Mouse (Mus musculus): Measurements from ENCODE around the gene Lifr. TPM values are rescaled to one million over a fixed set of nuclear protein-coding genes. Genes with fewer than 3 reads are reported as not detected.
A peak's percentile ranks its signal among the peaks of the same experiment; 100 is the strongest.

The Lifr gene
- polyA plus RNA-seq, 1 experiment from 2014 or later = 19.8 TPM

DNA sequence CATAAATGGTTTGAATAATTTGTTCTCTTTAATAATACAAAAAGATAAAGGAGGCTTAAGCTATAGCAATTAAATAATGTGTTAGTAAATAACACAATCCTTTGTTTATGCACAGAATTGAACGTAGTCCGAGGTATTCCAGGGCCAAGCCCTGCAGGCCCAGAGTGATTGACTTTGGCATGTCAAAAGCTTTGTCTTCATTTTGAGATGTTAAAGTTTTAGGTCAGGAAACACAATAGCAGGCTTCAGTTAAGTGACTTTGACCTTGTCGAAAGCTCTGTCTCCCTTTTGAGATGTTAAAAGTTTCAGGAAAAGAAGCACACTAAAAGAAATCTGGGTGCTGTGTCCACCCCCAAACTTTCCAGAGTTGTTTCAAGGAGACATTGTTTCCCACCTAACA lies 26.3 kb downstream of the Lifr start:
- Histone ChIP-seq H3K27ac (no peak overlapping the region), H3K4me3 (replicated peaks) (no peak overlapping the region), H3K4me1 (no peaks in the 10 kb centered on the region), H3K27me3 (replicated peaks) (no peaks in the 10 kb centered on the region), H3K9me3 (no peaks in the 10 kb centered on the region), H3K9ac (no peak overlapping the region), H3K36me3 (no peaks in the 10 kb centered on the region), H3K4me2 (no peak overlapping the region)
- no peak for ATAC-seq (ENCODE audit: insufficient read depth, low FRiP score, low read depth)
- WGBS = 73% methylated on average over 3 of the region's 3 CpGs

DNA sequence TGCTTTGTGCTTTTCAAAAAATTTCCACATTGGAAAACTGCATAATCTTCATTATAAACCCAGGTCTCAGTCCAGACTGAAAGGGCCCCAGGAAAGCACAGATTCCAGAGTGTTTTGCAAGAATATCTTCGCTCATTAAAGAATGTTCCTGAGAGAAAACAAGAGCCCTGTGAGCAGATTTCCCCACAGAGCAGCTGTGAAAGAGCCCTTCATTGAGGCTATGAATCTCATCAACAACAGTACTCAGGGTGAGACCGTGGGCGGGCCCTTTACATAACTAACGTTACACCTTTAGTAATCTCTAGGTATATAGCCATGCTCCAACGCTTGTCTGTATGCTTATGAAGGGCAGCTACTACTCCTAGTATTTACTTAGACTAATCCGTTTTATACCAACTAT lies 27.5 kb downstream of the Lifr start:
- no peak overlapping the region for H3K27ac ChIP-seq
- no peak for ATAC-seq (ENCODE audit: insufficient read depth, low FRiP score, low read depth)
- H3K4me3 ChIP-seq (replicated peaks) = no peak overlapping the region
- H3K27me3 ChIP-seq (replicated peaks) = no peaks in the 10 kb centered on the region
- H3K9me3 ChIP-seq = no peaks in the 10 kb centered on the region
- H3K4me2 ChIP-seq = no peak overlapping the region
- H3K4me1 ChIP-seq = no peaks in the 10 kb centered on the region
- 76% methylated on average over 6 of the region's 6 CpGs for WGBS
- H3K9ac ChIP-seq = no peak overlapping the region
- H3K36me3 ChIP-seq = no peaks in the 10 kb centered on the region

DNA sequence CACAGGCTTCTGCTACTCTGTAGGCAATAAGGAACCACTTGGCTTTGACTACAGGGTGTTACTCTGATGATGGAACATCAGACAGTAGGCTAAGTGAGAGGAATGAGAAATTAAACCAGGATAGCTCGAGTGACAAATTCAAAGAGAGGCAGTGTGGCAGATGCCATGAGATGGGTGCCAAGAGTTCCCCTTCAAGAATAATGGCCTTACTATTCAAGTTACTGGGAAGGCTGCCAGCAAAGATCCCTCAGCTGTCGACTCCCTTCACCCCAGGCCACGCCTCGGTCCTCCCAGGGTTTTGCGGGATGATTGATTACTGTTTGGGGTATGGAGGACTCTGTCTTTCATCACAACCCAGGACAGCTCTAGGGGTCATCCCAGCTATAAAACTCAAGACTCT lies 28.4 kb downstream of the Lifr start:
- 0 out of 2 replicates have a peak overlapping the region, but pooled peaks have one; percentile 17 for H3K27ac ChIP-seq
- no peaks in the 10 kb centered on the region for H3K9me3 ChIP-seq
- peak; percentile 73; the same call in 1 of the 2 replicates for ATAC-seq (ENCODE audit: insufficient read depth, low FRiP score, low read depth)
- H3K27me3 ChIP-seq (replicated peaks) = no peaks in the 10 kb centered on the region
- WGBS = 25% methylated on average over 5 of the region's 5 CpGs
- H3K4me1 ChIP-seq = no peaks in the 10 kb centered on the region
- H3K4me2 ChIP-seq = no peak overlapping the region
- H3K36me3 ChIP-seq = no peaks in the 10 kb centered on the region
- H3K4me3 ChIP-seq (replicated peaks) = no peak overlapping the region
- no peak overlapping the region for H3K9ac ChIP-seq

DNA sequence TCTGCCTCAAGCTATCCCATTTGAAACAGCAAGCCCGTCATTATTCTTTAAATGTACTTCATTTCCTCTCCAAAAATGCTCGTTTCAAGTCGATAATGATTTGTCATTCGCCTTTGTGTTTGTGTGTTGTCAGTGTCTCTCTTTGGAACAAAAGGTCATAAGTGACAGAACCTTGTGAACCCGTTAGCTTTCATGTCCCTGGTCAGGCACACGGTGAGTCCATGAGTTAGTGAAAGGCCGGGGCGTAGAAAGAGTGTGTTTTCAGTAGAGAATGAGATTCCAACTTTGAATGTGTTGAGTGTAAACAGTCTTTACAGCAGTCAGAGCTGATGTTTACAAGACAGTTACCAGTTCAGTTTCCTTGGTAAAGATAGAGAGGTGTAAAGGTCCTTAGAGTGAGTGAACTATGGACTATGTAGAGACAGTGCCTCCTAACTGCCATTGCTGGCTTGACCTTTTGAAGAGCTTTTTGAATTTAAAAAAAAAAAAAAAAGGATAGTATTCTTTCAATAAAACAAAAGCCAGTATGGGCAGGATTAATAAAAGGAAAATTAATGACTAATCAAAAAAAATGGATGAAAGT lies 29.6 kb downstream of the Lifr start:
- Histone ChIP-seq H3K27me3 (replicated peaks) (no peaks in the 10 kb centered on the region), H3K4me3 (replicated peaks) (no peak overlapping the region), H3K36me3 (no peaks in the 10 kb centered on the region), H3K4me2 (no peak overlapping the region), H3K4me1 (no peaks in the 10 kb centered on the region), H3K9ac (no peak overlapping the region), H3K27ac (no peak overlapping the region), H3K9me3 (no peaks in the 10 kb centered on the region)
- WGBS = 50% methylated on average over 8 of the region's 8 CpGs
- ATAC-seq (ENCODE audit: insufficient read depth, low FRiP score, low read depth) = no peak

DNA sequence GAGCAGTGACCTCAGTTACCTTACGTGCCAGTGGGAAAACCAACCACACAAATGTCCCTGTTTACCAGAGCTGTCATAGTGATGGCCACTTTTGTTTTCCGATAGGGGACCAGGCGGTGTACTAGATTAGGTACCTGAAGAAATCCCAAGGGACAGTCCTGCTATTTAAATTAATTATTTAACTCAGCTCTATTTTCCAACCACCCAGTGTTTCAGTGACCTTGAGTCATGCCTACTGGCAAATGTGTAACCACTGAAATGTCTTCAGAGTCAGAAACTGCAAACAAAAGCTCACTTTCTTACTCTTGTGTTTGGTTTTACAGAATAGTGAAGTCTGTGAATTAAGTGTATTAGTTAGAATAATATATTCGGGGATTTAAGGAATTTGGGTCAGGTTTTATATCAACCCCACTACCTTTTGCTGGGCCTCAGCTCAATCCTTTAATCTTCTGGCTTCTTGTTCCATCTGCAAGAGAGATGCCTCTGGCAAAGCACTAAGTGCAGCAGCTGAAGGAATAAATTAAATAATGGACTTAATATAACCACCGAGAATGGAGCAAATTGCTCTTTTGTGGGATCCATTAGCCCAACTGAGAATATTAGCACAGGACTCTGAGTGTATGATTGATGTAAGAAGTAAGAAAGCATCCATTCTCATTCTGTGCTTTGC lies 33.5 kb downstream of the Lifr start:
- no peak for ATAC-seq (ENCODE audit: insufficient read depth, low FRiP score, low read depth)
- Histone ChIP-seq H3K27me3 (replicated peaks) (no peaks in the 10 kb centered on the region), H3K9ac (no peak overlapping the region), H3K27ac (no peak overlapping the region), H3K4me2 (no peak overlapping the region), H3K9me3 (no peaks in the 10 kb centered on the region), H3K4me3 (replicated peaks) (no peak overlapping the region), H3K36me3 (no peaks in the 10 kb centered on the region), H3K4me1 (no peaks in the 10 kb centered on the region)
- 46% methylated on average over 5 of the region's 5 CpGs for WGBS

DNA sequence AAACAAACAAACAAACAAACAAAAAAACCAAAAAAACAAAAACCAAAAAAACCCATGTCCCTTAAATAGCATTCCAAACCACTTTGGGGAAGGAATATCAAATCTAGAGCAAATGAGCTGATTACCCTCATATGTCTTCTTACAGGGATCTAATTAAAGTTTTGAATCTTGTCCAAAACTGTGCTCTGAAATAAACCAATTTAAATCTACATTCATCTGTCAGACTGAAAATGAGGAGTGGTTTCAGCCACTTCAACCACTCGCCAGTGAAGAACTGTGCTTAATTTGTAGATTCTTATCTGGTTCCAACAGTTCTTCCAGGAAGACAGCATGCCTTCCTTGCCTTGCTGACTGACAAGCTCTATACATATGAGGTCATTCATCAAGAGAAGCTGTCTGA lies 35.8 kb downstream of the Lifr start:
- Histone ChIP-seq H3K4me2 (no peak overlapping the region), H3K4me3 (replicated peaks) (no peak overlapping the region), H3K4me1 (0 out of 2 replicates have a peak, but pooled peaks cover 3% of the 10 kb centered on the region), H3K9ac (no peak overlapping the region), H3K36me3 (no peaks in the 10 kb centered on the region), H3K9me3 (no peaks in the 10 kb centered on the region), H3K27ac (no peak overlapping the region), H3K27me3 (replicated peaks) (no peaks in the 10 kb centered on the region)
- ATAC-seq (ENCODE audit: insufficient read depth, low FRiP score, low read depth) = no peak
- WGBS = 37% methylated on average over 1 of the region's 1 CpGs

DNA sequence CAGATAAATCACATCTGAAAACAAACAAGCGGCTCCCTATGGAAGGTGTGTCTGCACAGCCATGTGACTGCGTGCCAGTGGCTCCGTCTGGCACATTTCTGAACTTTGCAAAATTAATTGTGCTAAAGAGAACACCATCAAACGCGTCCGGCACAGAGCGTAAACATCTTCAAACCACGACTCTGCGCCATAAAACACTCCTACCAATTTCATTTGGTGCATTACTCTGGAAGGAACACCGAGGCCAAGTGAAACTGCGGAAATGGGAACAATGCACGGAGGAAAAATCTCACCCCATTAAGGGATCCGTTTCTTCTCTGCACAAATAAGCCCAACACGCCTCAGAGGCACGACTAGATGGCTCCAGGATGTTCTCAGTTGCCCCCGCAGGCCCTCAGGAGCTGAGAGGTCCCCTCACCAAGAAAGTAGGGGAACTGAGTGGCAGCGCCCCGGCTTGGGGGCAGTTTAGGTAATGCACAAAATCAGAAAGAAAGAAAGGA lies 38.3 kb downstream of the Lifr start:
- Histone ChIP-seq H3K4me1 (0 out of 2 replicates have a peak, but pooled peaks cover 3% of the 10 kb centered on the region), H3K27ac (peak overlapping the region; percentile 86)

DNA sequence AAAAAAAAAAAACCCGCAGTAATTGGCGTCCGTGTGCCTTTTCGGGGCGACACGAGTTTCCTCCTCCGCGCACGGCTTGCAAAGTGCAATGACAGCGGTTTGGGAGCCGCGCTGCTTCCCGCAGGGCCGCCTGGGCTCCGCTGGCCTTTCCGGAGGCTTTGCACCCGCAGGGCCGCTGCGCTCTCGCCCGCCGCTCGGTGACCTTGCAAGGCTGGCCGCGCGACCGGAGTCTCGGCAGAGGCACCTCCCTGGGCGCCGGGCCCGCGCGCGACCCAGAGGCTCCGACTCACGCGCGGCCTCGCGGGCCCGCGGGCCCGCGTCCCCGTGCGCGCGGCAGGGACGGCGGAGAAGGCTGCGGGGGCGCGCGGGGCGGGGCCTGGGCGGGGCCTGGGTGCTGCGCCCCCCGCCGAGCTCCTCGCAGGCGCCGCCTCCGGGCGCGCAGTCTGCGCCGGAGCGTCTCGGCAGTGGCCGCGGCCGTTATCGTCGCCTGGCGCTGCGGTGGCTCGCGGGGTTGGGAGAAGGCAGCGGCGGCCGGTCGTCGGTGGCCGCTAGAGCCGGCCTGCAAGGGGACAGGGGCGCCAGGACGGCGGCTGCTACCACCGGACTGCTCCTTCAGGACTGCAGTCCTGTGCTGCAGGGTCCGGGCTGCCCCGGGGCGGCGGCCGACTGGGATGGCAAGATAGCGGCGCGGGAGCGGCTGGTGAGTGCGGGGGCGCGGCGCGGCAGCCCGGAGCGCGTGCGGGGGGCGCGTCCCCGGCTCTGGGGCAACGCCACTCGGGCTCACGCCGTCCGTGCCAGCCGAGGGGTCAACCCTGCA lies 38.9 kb downstream of the Lifr start:
- ATAC-seq (ENCODE audit: insufficient read depth, low FRiP score, low read depth) = peak; percentile 87
- H3K36me3 ChIP-seq = no peaks in the 10 kb centered on the region
- peak overlapping the region; percentile 85 for H3K4me2 ChIP-seq
- H3K9ac ChIP-seq = peak overlapping the region; percentile 65
- peak overlapping the region; percentile 85 for H3K4me3 ChIP-seq (replicated peaks)
- WGBS = under 1% methylated on average over 113 of the region's 116 CpGs
- H3K4me1 ChIP-seq = 0 out of 2 replicates have a peak, but pooled peaks cover 3% of the 10 kb centered on the region
- H3K27me3 ChIP-seq (replicated peaks) = no peaks in the 10 kb centered on the region
- H3K9me3 ChIP-seq = no peaks in the 10 kb centered on the region
- peak overlapping the region; percentile 86 for H3K27ac ChIP-seq

More for the DNA sequence above, 38.3 kb downstream of the Lifr start:
- peak overlapping the region; percentile 85 for H3K4me3 ChIP-seq (replicated peaks)
- 3% methylated on average over 18 of the region's 18 CpGs for WGBS
- no peaks in the 10 kb centered on the region for H3K27me3 ChIP-seq (replicated peaks)
- peak overlapping the region; percentile 56 for H3K9ac ChIP-seq
- peak overlapping the region; percentile 85 for H3K4me2 ChIP-seq
- H3K36me3 ChIP-seq = no peaks in the 10 kb centered on the region
- no peaks in the 10 kb centered on the region for H3K9me3 ChIP-seq
- ATAC-seq (ENCODE audit: insufficient read depth, low FRiP score, low read depth) = no peak

DNA sequence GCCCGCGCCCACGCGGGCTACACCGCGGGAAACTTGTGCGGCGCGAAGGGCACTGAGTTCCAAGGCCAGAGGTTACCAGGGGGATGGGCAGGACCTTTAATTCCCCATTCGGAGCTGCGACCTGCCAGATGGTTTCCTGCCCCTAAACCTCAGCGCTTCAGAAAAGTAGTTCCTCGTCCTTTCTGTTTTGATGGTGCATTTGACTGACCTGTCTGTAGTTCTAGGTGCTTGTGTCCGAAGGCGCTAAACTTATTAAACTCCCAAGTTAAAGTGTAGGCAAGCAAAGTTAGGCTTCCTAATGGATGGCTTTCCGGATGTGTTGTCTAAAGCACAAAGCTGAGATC lies 39.5 kb downstream of the Lifr start:
- ATAC-seq (ENCODE audit: insufficient read depth, low FRiP score, low read depth) = no peak
- Histone ChIP-seq H3K9ac (peak overlapping the region; percentile 65), H3K27me3 (replicated peaks) (no peaks in the 10 kb centered on the region), H3K4me2 (peak overlapping the region; percentile 85), H3K36me3 (no peaks in the 10 kb centered on the region), H3K9me3 (no peaks in the 10 kb centered on the region), H3K4me3 (replicated peaks) (peak overlapping the region; percentile 85), H3K27ac (peak overlapping the region; percentile 86; the same call in 1 of the 2 replicates), H3K4me1 (0 out of 2 replicates have a peak, but pooled peaks cover 3% of the 10 kb centered on the region)
- WGBS = under 1% methylated on average over 16 of the region's 16 CpGs

DNA sequence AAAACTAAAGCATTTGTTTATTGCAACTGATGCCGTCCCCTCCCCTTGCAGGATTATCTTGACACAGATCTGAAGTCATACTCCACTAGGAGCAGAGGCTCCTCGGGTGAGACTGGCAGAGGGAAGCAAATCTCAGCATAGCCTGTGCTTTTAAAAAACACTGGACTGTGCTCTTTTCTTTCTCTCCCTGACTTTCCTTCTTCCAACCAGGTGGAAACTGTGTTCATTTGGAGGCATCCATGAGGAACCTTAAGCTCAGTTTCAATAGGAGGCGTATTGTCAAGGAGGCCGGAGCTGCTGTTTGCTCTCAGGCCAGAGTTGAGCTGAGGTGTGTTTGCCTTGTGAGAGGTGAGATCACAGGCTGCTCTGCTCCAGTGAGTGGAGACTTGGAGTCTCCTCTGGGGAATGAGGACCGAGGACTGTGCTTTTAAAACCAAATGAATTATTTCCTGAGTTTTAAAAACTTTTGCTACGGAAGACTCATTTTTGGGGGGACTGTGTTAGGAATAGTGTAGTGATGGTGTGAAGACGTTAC lies 40.3 kb downstream of the Lifr start:
- Histone ChIP-seq H3K9me3 (no peaks in the 10 kb centered on the region), H3K4me2 (peak overlapping the region; percentile 85), H3K27ac (no peak overlapping the region; the same call in 1 of the 2 replicates), H3K9ac (peak overlapping the region; percentile 12; the same call in 1 of the 2 replicates), H3K4me3 (replicated peaks) (peak overlapping the region; percentile 85), H3K4me1 (0 out of 2 replicates have a peak, but pooled peaks cover 3% of the 10 kb centered on the region), H3K27me3 (replicated peaks) (no peaks in the 10 kb centered on the region), H3K36me3 (no peaks in the 10 kb centered on the region)
- ATAC-seq (ENCODE audit: insufficient read depth, low FRiP score, low read depth) = no peak; the same call in 1 of the 2 replicates
- 27% methylated on average over 7 of the region's 7 CpGs for WGBS

DNA sequence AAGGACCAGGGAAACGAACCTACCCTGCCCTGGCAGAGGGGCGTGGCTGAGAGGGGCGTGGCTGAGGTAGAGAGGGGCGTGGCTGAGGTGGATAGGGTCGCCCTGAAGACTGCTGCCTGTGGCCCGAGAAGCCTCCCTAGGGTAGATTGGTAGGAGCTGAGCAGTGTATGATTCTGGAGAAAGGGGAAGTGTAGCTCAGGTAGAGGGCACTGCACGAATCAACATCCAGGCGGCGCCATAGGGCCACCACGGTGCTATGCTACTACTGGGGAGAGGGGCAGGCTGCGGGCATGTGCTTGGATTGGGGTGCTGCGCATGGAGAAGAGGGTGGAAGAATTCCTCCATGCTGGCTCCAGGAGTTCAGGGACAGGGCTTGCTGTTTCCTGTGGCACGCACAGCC lies 42.3 kb downstream of the Lifr start:
- H3K4me3 ChIP-seq (replicated peaks) = no peak overlapping the region
- H3K9ac ChIP-seq = no peak overlapping the region
- H3K4me2 ChIP-seq = no peak overlapping the region
- no peaks in the 10 kb centered on the region for H3K36me3 ChIP-seq
- peaks cover 13% of the 10 kb centered on the region for H3K4me1 ChIP-seq
- 59% methylated on average over 13 of the region's 13 CpGs for WGBS
- no peaks in the 10 kb centered on the region for H3K9me3 ChIP-seq
- no peak for ATAC-seq (ENCODE audit: insufficient read depth, low FRiP score, low read depth)
- no peaks in the 10 kb centered on the region for H3K27me3 ChIP-seq (replicated peaks)
- H3K27ac ChIP-seq = no peak overlapping the region
